Mouse (Mus musculus) T-helper 17 cell (primary cell): ENCODE data around the gene Lef1.

Experiments
- in situ Hi-C, 2 experiments: fragments of 300-600 bp; cut with MboI, MseI; formaldehyde crosslinking; loops; 1 replicate in 1 of 2; 2 replicates in 1 of 2; pipeline ENCODE4 v1.15.1; 2025; ENCODE audit warnings: high pct_unique_total_duplicates in 2 of 2

Lef1 gene

GRCm38 (mm10) chr3:131136455-131136854 is 26.2 kb downstream of the Lef1 start:
- in situ Hi-C loops: loop anchor here in 1 of 2 experiments (25.0 kb wide), 2 partner anchors 1249 to 1951 kb away; partner anchors contain the start of genes Gstcd, Ints12 and Pla2g12a

GRCm38 (mm10) chr3:131137119-131137781 is 27.0 kb downstream of the Lef1 start:
- in situ Hi-C loops: loop anchor here in 1 of 2 experiments (25.0 kb wide), 2 partner anchors 1250 to 1950 kb away; partner anchors contain the start of genes Gstcd, Ints12 and Pla2g12a

GRCm38 (mm10) chr3:131138224-131138623 is 28.0 kb downstream of the Lef1 start:
- in situ Hi-C loops: loop anchor here in 1 of 2 experiments (25.0 kb wide), 2 partner anchors 1251 to 1949 kb away; partner anchors contain the start of genes Gstcd, Ints12 and Pla2g12a

GRCm38 (mm10) chr3:131138797-131139196 is 28.5 kb downstream of the Lef1 start:
- in situ Hi-C loops: loop anchor here in 1 of 2 experiments (25.0 kb wide), 2 partner anchors 1251 to 1949 kb away; partner anchors contain the start of genes Gstcd, Ints12 and Pla2g12a

GRCm38 (mm10) chr3:131139345-131140090 is 29.2 kb downstream of the Lef1 start:
- in situ Hi-C loops: loop anchor here in 1 of 2 experiments (25.0 kb wide), 2 partner anchors 1252 to 1948 kb away; partner anchors contain the start of genes Gstcd, Ints12 and Pla2g12a

GRCm38 (mm10) chr3:131140091-131140462 is 29.8 kb downstream of the Lef1 start:
- in situ Hi-C loops: loop anchor here in 1 of 2 experiments (25.0 kb wide), 2 partner anchors 1253 to 1947 kb away; partner anchors contain the start of genes Gstcd, Ints12 and Pla2g12a

GRCm38 (mm10) chr3:131141546-131141945 is 31.3 kb downstream of the Lef1 start:
- in situ Hi-C loops: loop anchor here in 1 of 2 experiments (25.0 kb wide), 2 partner anchors 1254 to 1946 kb away; partner anchors contain the start of genes Gstcd, Ints12 and Pla2g12a

GRCm38 (mm10) chr3:131144250-131144649 is 34.0 kb downstream of the Lef1 start:
- in situ Hi-C loops: loop anchor here in 1 of 2 experiments (25.0 kb wide), 2 partner anchors 1257 to 1943 kb away; partner anchors contain the start of genes Gstcd, Ints12 and Pla2g12a

- in situ Hi-C loops: loop anchor here in 1 of 2 experiments (25.0 kb wide), 1 partner anchor 1841 kb away; no protein-coding TSS in a partner anchor
Observed at GRCm38 (mm10) chr3:131152921-131153320, 42.6 kb downstream of the Lef1 start.

GRCm38 (mm10) chr3:131153896-131154295 is 43.6 kb downstream of the Lef1 start:
- in situ Hi-C loops: loop anchor here in 1 of 2 experiments (25.0 kb wide), 1 partner anchor 1842 kb away; no protein-coding TSS in a partner anchor

GRCm38 (mm10) chr3:131154576-131154975 is 44.3 kb downstream of the Lef1 start:
- in situ Hi-C loops: loop anchor here in 1 of 2 experiments (25.0 kb wide), 1 partner anchor 1842 kb away; no protein-coding TSS in a partner anchor

- in situ Hi-C loops: loop anchor here in 1 of 2 experiments (5.0 to 25.0 kb wide), 2 partner anchors 33 to 1843 kb away; no protein-coding TSS in a partner anchor
Observed at GRCm38 (mm10) chr3:131155066-131155465, 44.8 kb downstream of the Lef1 start.

GRCm38 (mm10) chr3:131155657-131156056 is 45.4 kb downstream of the Lef1 start:
- in situ Hi-C loops: loop anchor here in 1 of 2 experiments (5.0 to 25.0 kb wide), 2 partner anchors 33 to 1843 kb away; no protein-coding TSS in a partner anchor

GRCm38 (mm10) chr3:131156377-131156776 is 46.1 kb downstream of the Lef1 start:
- in situ Hi-C loops: loop anchor here in 1 of 2 experiments (5.0 to 25.0 kb wide), 2 partner anchors 34 to 1844 kb away; no protein-coding TSS in a partner anchor

- in situ Hi-C loops: loop anchor here in 1 of 2 experiments (5.0 to 25.0 kb wide), 2 partner anchors 35 to 1845 kb away; no protein-coding TSS in a partner anchor
Observed at GRCm38 (mm10) chr3:131157471-131157870, 47.2 kb downstream of the Lef1 start.

- in situ Hi-C loops: loop anchor here in 1 of 2 experiments (5.0 to 25.0 kb wide), 2 partner anchors 37 to 1847 kb away; no protein-coding TSS in a partner anchor
Observed at GRCm38 (mm10) chr3:131159204-131159760, 49.0 kb downstream of the Lef1 start.

- in situ Hi-C loops: loop anchor here in 1 of 2 experiments (5.0 to 25.0 kb wide), 2 partner anchors 38 to 1848 kb away; no protein-coding TSS in a partner anchor
Observed at GRCm38 (mm10) chr3:131159881-131160615, 49.8 kb downstream of the Lef1 start.

GRCm38 (mm10) chr3:131160921-131161320 is 50.6 kb downstream of the Lef1 start:
- in situ Hi-C loops: loop anchor here in 1 of 2 experiments (25.0 kb wide), 1 partner anchor 1849 kb away; no protein-coding TSS in a partner anchor

GRCm38 (mm10) chr3:131167731-131168130 is 57.5 kb downstream of the Lef1 start:
- in situ Hi-C loops: loop anchor here in 1 of 2 experiments (25.0 kb wide), 1 partner anchor 1855 kb away; no protein-coding TSS in a partner anchor
